Mouse (Mus musculus) E14TG2a.4 (cell line): ENCODE measurements around the gene Kmt5b.

Experiments
- CTCF ChIP-seq: conservative IDR thresholded peaks from 2 replicates; pipeline ENCODE4 v1.5.1; 2014; ENCODE audit warnings: low read length
- NANOG ChIP-seq: IDR thresholded peaks from 2 replicates; pipeline ENCODE4 v1.6.1; 2014; ENCODE audit warnings: borderline replicate concordance, low read length, mixed read lengths

DNA sequence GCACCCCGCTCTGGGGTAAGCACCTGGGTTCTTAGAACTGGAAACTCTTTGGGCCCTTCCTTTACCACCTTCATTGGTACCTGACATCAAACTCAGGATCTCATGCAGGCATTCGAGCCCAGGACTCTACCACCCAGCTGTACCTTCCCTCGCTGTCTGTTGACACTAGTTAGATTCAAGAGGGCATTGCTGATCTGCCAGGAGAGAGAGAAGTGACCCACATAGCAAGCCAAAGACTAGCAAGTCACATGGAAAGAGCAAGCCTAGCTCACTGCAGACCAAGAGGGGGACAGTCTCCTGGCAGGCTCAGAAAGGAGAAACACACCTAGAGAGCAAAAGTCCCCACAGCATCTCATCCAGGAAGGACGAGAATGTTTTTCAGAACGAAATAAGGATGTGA is 73.5 kb downstream of the Kmt5b start:
- no peak for TF ChIP-seq CTCF
- TF ChIP-seq NANOG, result no peak
